ENCODE assay signal across 7 mouse cellular contexts in genomic region chrX:8145153-8145991, GRCm38 (mm10). TPM values are rescaled to one million over a fixed set of nuclear protein-coding genes. Genes with fewer than 3 reads are reported as not detected.
A peak's percentile ranks its signal among the peaks of the same experiment; 100 is the strongest.
DNase-seq lines count a peak whose midpoint lies in the region; ATAC-seq lines count a peak whose summit lies in the region.

TSS of gene Rbm3 (minus strand) at chrX:8145880.

- H3K27me3 ChIP-seq in intestine, embryonic 16.5 days (replicated peaks; ENCODE audit: control insufficient read depth, insufficient read depth, low read length), result no peaks in the 10 kb centered on the region
- no peaks in the 10 kb centered on the region for H3K27me3 ChIP-seq in midbrain, embryonic 11.5 days (ENCODE audit: control insufficient read depth, insufficient read depth, low read length)

- no peaks in the 10 kb centered on the region for H3K36me3 ChIP-seq in intestine, embryonic 16.5 days (ENCODE audit: control insufficient read depth, insufficient read depth, low read length)
- peaks cover 8% of the 10 kb centered on the region for H3K36me3 ChIP-seq in midbrain, embryonic 11.5 days (ENCODE audit: control insufficient read depth, insufficient read depth, low read length)

- peak; percentile 97 for ATAC-seq in intestine, embryonic 16.5 days
- peak; percentile 94 for ATAC-seq in midbrain, embryonic 11.5 days (ENCODE audit: low FRiP score)

- peak within 1 kb of the TSS; percentile 97 for H3K27ac ChIP-seq in intestine, embryonic 16.5 days (ENCODE audit: low read length)
- peak within 1 kb of the TSS; percentile 89 for H3K27ac ChIP-seq in midbrain, embryonic 11.5 days (ENCODE audit: low read depth, low read length)

- peak within 1 kb of the TSS; percentile 81 for H3K9ac ChIP-seq in intestine, embryonic 16.5 days (ENCODE audit: low read depth, low read length)
- peak within 1 kb of the TSS; percentile 92 for H3K9ac ChIP-seq in midbrain, embryonic 11.5 days (ENCODE audit: low read length)

- peak; percentile 89 for DNase-seq in adrenal gland, adult 2 months
- peak; percentile 82 for DNase-seq in embryo, embryonic 11.5 days (ENCODE audit: low read depth, low spot score)
- DNase-seq in gastrocnemius, postnatal 4 days (ENCODE audit: low spot score in 2 of 2), result peak; percentile 68 to 82
- peak; percentile 86 for DNase-seq in left cerebral cortex, postnatal 36 days (ENCODE audit: low spot score in 2 of 2)
- peak; percentile 93 for DNase-seq in midbrain, embryonic 11.5 days (ENCODE audit: low spot score, missing footprints)
- peak; percentile 87 for DNase-seq in skeletal muscle tissue, adult 2 months (ENCODE audit: low read depth, low spot score)

- peak within 1 kb of the TSS; percentile 67 for H3K4me3 ChIP-seq in intestine, embryonic 16.5 days (ENCODE audit: low read length)
- peak within 1 kb of the TSS; percentile 57 for H3K4me3 ChIP-seq in midbrain, embryonic 11.5 days (ENCODE audit: low read depth, low read length)

- intact Hi-C loops in left cerebral cortex, postnatal 36 days (cut with DNase I), result loop anchor here (1.0 to 5.0 kb wide), 2 partner anchors 13 to 107 kb away; partner anchors contain the start of genes Ftsj1 and Wdr13

- peak within 1 kb of the TSS; percentile 64 for H3K4me2 ChIP-seq in intestine, embryonic 16.5 days (ENCODE audit: low read depth, low read length)
- peak within 1 kb of the TSS; percentile 70 for H3K4me2 ChIP-seq in midbrain, embryonic 11.5 days

- no peaks in the 10 kb centered on the region for H3K9me3 ChIP-seq in intestine, embryonic 16.5 days (ENCODE audit: control insufficient read depth, low read length)
- no peaks in the 10 kb centered on the region for H3K9me3 ChIP-seq in midbrain, embryonic 11.5 days (ENCODE audit: control insufficient read depth, low read length)

- WGBS in intestine, embryonic 16.5 days, result 22% methylated on average over 62 of the region's 65 CpGs
- WGBS in midbrain, embryonic 11.5 days, result 26% methylated on average over 58 of the region's 65 CpGs

- H3K4me1 ChIP-seq in intestine, embryonic 16.5 days (ENCODE audit: control insufficient read depth, insufficient read depth, low read length), result peaks cover 6% of the 10 kb centered on the region
- peaks cover 7% of the 10 kb centered on the region for H3K4me1 ChIP-seq in midbrain, embryonic 11.5 days (ENCODE audit: control insufficient read depth, insufficient read depth, low read length)

RNA-seq across cellular contexts. Expression of gene Rbm3, which starts in this region (rescaled TPM):
- 100 to 1,000 TPM in 1 of 2 experiments, 10 to 100 TPM in 1; 54.5 to 106 TPM for total RNA-seq in adrenal gland, adult 2 months (2021)
- polyA plus RNA-seq in adrenal gland, adult 2 months (2012; rRNA removed), result 28.5 and 30.7 TPM in 2 replicates
- total RNA-seq in gastrocnemius, postnatal 4 days (2021), result 100 to 1,000 TPM; 359 to 459 TPM
- 372 and 405 TPM in 2 replicates for polyA plus RNA-seq in intestine, embryonic 16.5 days (2015; fragmentation: Nextera tagmentation; extraction: Ambion mirVana)
- 100 to 1,000 TPM; 124 to 126 TPM for total RNA-seq in left cerebral cortex, postnatal 36 days (2021)
- polyA plus RNA-seq in midbrain, embryonic 11.5 days (2014; fragmentation: Nextera tagmentation; extraction: Ambion mirVana), result 439 and 458 TPM in 2 replicates

Comparison
In these comparisons a context has a peak if more than half of its experiments do, and no peak if none do; other contexts are left out.
1. Peak in every context shown above with its lines: DNase-seq, ATAC-seq, H3K4me3 ChIP-seq and H3K27ac ChIP-seq.
2. RNA of gene Rbm3 (polyA plus RNA-seq): 439 to 458 TPM in midbrain, embryonic 11.5 days and 372 to 405 TPM in intestine, embryonic 16.5 days; 28.5 to 30.7 TPM in adrenal gland, adult 2 months; every median in the first group is over 10 times any median in the second.